Mouse (Mus musculus) CD8-positive naive resting alpha-beta T cell, adult 2 months (primary cell): ENCODE results near the gene Srebf1.

Experiments
- DNase-seq, 2 experiments: peaks; one replicate each; pipeline ENCODE4 v3.0.0; 2022; ENCODE audit warnings: low read depth in 2 of 2, low spot score in 2 of 2

Gene Srebf1

DNA sequence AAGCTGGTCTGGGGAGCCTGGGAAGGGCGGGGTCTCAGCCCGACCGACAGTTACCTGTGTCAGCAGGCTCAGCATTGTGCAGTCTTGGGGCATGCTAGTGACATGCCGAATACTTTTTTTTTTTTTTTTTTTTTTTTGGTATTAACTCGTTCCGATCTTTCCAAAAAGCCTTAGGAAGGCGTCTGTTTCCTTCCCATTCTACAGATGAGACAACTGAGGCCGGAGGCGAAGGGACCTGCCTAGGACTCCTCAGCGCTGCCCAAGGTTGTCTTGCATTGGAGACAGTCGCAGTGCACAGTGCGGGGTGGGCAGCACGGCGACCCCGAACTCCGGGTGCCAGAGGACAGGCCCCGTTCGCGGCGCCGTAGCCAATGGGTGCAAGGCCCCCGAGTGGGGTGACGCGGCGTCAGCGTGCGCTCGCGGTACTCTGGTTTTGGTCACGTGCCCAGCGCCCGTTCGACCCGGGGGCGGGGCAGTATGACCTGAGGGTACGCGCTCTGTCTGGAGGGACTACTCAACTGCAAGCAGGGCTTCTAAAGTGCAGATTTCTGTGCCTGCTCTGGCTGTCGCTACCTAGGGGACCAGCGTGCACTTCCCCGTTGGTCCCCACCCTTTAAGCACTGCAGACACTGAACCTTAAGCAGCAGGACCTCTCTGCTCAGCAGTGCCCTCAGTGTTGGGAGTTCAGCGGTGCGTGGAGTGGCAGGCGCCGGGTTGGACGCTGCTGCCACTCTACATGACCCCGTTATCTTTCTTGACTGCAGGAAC, at the start of gene Srebf1:
TSS of gene Srebf1 (minus strand) at position 113 of the 768 bp plus-strand sequence.
- DNase-seq = peak; percentile 73 to 81

DNA sequence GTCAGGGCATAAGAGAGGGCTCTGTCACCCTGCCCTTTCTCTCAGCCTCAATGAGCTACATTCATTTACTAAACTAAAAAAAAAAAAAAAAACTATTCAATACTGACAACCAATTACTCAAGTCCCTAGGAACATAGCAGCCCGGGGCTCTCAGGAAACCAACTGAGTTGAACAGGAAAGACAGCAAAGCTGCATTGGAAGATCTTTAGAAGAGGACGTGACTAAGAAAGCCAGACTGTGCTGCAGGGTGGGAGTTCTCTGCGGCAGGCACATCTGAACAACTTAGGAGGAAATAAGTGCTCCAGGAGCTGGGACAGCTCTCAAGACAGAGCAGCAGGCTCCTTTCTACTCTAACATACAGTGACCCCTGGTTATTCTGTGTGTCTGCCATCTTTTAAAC, 46.2 kb upstream of the Srebf1 start:
- DNase-seq = no peak

DNA sequence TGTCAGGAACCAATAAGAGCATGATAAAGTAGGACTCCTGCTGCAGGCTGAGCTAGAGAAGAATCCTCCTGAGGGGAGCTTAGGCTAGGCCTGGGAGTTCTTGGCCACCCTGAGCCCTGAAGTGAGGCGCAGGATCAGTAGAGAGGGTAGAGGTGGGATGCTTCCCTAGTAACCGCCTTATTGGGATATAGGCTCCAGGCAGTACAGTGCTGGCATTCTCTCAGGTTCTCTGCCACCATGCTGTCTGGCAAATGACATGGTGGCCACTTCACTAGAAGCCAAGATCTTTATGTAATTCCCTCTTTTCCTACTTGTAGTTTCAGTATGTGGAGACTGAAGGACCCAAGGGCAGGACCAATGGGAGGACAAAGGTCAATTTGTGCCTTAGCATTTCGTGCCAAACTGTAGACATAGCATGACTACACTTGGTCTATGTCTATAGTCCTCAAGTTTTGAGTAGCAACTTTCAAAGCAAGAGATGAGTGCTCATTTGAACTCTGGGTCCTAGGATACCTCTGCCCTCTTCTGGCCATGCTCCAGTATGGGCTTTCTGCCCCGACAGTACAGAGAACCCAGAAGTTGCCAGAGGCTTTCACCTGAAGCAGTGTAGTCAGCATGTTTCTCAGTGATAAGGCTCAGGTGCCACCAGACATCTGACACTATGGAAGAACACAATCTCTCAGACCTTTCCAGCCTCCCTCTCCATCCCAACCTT, 43.0 kb upstream of the Srebf1 start:
- peak; percentile 6 to 11 for DNase-seq

DNA sequence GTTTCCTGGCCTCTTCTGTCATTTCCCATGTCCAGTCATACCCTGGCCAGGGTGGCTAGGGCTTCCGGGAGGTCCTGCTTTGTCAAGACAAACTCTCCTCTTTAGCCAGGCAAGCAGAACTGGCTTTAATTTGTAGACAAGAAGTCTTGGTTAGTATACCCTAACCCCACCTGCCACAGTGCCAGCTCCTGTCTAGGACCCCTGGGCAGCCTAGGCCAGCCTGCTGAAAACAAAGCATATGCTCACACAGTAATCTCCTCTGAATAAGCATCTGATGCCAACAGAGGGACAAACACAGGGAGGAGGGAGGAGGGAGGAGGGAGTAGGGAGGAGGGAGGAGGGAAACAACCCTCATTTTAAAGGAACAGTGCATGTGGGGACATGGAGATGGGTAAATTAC, 42.3 kb upstream of the Srebf1 start:
- no peak for DNase-seq

DNA sequence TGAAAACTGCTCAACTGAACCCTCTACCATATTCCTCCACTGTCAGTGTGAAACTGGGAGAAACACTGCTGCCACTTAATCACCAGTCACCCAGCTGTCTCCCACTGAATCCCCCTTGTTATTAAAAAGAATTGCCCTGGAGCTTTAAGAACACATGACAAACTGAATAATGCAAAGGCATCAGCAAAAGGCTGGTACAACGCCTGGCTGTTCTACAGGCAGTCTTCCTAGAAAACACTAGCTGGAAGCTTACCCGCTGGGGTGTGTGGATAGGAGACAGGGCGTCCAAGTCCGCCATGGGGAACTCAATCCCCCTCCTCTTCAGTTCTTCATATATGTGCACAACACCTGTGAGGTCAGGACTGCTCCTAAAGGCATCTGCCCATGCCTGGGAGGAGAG, 40.0 kb upstream of the Srebf1 start:
- no peak for DNase-seq

DNA sequence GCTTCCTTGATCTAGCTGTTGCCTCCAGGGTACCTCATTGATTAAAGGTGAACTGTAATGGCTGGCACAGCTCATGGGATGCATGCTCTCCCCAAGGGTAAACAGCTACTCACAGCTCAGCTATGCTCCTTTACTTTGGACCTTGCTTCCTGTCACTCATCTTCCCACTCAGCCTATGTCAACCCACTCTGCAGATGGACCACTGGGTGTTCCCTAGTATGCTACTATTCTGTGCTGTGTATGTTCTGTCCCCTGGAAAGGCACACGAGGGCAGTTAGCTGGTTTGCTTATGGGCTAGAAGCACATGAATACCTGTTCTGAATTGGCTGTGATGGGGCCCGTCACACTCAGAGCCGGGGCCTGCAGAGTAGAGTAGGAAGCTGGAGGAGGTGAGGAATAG, 38.4 kb upstream of the Srebf1 start:
- DNase-seq = no peak

DNA sequence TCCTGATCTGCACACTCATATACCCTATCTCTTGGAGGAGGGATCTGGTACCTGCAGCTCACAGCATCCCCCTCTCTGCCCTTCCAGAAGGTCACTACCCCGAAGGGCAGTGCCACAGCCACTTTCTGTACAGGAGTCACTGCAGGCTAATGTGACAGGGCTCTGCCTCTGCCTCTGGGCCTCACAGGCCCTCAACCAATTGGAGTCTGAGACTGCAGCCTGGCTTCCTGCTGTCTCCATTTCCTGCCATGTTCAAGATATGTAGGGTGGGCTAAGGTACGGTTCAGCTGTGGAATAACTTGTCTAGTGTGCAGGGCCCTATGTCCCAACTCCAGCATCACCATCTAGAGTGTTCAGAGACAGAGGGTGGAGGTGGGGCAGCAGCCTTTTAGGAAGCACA, 35.3 kb upstream of the Srebf1 start:
- no peak for DNase-seq

DNA sequence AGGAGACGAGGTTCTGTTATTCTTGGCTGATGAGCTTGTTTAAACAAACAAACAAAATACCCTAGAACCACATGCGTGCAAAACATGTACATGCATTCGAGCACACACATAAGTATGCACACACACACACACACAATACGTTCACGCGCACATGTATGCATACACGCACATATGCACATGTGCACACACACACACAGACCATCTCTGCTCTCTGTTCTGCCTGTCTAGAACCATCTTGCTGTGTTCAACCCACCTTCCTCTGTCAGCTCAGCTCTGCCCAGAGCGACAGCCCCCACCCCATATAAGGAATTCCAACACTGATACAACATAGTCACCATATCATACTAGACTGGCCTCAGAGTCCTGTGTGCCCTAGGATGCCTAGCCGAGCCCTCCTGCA, 34.3 kb upstream of the Srebf1 start:
- DNase-seq = no peak

DNA sequence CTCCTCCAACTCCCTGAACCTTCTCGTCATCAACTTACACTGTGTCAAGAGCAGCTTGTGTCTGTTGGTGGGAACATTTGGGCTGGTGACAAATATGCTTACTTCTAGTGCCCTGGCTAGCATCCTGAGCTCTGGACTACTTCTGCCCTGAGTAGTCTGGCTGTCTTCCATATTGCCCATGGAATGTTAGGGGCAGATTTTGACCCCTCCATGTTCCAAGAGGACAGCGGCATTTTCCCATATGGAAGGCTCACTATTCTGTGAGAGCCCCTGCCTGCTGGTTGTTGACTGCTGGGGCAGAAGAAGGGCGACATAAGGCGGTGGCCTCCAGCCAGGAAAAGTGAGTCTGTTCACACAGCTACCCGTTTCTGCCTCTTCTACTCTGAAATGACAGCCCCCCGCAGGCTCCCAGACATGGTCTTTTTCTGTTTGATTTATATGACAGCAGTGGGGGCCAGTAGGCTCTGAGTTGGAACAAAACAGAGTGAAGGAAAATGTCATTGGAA, 33.8 kb upstream of the Srebf1 start:
- no peak for DNase-seq

DNA sequence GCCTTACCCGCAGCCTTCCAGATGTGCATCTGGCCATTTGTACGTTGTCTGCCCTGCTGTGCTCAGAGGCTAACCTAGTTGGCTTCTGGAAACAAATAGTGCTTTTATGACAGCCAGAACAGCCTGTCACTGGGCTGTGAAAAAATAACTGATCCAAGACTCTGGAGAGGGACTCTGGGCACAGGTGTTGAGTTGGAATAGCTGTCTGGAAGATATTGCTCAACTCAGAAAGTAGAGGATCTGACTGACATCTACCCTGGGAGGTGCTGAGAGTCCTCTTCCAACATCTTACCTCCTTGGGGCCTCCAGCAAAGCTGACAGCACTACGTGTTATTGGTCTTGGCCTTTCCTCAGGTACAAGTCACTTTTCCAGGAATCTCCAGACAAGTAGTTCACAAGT, 33.3 kb upstream of the Srebf1 start:
- DNase-seq = no peak

DNA sequence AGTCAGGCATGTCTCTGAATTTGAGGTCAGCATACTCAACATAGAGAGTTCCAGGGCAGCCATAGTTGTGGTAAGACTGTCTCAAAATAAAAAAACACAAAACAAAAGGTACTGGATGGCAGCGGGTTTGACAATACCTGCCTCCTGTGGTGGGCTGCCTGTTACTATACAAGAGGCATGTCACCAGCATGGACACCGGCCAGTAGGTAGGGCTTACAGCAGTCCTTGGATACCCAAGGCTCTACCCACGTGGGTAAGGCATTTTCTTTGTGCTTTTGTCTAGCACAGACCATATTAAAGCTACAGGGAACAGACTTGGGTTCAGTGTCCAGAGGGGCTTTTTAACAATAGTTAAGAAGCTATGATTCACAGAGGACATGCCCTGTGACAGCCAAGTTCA, 32.8 kb upstream of the Srebf1 start:
- no peak for DNase-seq

DNA sequence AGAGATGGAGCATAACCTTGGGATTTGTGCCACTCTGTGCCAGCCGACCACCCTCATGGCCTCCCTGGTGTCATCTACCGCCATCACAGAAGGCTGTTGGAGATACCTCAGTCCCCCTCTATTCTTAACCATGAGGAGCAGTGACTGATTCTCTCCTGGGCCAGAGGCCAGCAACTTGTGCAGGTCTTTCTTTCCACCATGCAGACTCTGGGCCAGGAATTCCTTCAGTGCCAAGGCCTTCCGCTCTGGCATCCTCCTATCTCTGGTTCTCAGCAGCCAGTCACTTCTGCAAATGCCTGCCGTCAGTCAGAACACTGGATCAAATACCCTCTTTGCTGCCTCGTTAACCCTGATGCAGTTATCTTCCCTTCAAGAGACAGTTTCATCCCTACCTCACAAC, 31.9 kb upstream of the Srebf1 start:
- no peak for DNase-seq

DNA sequence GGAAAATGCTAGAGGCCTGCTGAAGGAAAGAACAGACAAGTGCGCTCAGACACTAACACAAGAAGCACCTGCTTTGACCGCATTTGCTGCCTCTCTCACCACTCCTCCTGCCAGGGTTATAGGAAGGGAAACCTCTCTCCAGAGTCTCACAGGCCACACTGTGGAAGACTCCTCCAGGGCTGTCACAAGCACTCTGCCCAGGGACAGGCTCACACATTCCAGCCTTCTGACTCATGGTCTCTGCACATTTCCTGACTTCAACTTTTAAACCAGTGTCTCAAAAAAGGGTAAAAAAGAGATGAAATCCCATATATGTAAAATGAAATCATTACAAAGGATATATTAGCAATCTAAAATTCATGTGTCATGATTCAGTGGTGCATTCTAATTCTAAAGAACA, 31.2 kb upstream of the Srebf1 start:
- DNase-seq = no peak

DNA sequence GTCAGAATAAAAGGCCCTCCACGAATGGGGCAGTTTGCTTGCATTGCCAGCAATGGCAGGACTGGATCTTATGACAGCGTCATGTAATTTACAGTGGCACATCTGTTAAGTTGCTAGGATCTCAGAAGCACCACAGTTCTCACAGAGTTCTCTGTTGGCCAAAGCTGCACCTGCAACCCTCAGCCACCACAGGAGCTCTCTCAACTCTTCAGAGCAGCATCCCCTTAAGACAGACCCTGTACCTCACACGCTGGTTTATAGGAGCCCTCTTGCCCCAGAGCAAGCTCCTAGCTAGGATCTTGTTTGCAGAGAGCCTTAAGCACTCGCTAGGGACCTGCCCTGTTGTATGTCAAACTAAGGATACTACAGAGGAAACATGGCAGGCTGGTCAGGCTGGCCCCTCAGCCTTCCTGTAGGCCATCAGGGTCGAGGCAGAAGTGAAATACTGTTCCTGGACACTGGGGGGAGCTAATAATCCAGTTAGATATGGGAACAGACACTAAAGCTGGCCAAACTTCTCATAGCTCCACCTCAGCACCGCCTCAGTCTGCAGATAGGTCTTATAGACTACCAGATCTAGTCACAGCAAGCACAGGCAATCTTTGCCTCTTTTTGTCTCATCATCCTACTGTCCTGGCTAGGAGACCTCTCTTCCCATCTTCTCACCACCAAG, 28.7 kb upstream of the Srebf1 start:
- peak in 1 of 2 experiments; percentile 47 for DNase-seq

DNA sequence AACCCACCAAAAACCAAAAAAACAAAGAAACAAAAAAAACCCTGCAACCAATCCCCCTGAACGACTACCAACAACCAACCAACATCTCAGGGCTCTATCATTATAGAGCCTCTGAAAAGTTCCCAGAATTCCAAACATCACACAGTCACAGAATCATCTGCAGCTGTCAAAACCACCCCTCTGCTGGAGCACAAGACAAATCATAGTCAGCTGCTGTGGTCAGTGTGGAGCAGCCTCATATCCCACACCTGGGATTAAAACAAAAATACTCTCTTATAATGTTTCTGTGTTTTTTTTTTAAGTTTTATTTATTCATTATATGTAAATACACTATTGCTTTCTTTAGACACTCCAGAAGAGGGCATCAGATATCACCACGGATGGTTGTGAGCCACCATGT, 27.5 kb upstream of the Srebf1 start:
- no peak for DNase-seq

DNA sequence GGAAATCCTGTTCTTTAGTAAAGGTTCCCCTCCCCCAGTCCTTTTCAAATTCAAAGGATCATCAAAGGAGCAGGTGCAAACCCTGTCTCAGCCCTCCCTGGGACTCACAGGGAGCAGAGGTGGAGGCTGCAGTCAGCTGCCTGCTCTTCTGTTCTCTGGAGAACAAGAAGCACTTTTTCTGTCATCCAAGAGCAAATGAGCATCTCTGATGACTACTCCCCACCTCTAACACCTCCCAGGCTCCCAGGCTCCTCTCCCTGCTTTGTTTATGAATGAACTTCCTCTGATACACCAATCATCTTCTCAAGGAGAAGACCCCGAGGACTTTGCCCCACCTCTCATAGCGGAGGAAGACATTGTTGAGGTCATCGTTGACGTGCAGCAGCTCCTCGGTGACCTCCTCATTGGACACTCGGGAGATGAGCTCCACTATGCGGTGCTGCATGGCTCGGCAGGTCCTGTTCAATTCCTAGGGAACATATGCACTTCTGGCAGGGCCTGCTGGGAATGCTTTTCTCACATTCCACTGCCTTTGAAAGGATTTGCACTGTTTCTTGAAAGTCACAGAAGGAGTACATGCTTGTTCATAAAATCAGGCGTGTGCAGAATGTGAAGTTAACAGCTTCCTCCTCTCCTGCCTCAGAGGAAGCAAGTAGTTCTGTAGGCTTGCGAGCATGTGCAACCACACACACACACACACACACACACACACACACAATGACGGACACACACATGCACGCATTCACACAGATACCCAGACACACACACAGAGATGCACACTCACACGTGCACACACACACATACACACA, 26.4 kb upstream of the Srebf1 start:
- no peak for DNase-seq

DNA sequence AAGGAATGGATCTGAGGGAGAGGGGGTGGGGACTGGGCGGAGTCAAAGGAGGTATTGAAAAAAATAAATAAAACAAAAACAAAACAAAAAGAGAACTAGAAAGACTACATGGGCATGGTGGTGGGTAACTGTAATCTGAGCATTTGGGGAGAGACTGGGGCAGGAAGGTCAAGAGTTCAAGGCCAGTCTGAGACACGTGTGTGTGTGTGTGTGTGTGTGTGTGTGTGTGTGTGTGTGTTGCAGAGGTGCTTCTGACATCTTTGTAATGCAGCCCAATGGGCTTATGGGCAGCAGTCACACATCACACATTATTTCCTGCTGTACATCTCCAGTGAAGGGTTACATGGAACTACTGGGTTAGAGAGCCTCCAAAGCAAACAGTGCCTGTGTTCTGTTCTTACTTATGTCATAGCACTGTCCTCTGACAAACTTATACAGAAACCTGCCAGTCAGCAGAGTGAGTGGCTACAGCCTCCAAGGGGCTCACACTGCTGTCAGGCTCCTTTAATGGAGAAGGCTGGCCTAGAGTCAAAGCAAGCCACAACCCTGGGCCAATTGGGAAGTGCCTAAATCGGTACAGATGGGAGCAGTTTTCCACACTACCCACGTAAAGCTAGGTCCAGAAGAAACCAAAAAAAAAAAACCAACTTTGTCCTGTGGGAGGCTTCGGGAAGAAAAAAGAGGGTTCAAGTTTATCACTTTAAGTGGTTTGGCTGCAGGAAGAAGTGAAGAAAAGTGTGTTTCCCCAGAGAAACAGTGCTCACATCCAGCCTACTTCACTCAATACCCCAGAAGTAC, 25.6 kb upstream of the Srebf1 start:
- no peak for DNase-seq

DNA sequence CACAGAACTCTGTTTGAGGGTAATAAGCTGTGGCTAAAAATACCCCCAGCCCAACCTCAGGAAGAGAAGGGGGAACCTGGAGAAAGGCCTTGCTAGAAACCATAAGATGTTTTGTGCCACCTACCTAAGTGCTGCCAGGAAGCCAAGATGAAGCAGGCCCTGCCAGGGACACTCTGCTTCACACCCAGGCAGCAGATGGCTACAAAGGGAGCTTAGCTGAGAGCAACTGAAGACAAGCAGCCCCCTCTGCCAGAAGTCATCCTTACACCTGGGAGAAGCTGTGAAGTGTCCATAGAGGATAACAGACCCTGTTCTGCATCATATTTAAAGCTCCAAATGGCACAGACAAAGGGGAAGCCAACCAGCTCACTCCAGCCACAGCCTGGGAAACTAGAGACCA, 23.7 kb upstream of the Srebf1 start:
- DNase-seq = no peak

DNA sequence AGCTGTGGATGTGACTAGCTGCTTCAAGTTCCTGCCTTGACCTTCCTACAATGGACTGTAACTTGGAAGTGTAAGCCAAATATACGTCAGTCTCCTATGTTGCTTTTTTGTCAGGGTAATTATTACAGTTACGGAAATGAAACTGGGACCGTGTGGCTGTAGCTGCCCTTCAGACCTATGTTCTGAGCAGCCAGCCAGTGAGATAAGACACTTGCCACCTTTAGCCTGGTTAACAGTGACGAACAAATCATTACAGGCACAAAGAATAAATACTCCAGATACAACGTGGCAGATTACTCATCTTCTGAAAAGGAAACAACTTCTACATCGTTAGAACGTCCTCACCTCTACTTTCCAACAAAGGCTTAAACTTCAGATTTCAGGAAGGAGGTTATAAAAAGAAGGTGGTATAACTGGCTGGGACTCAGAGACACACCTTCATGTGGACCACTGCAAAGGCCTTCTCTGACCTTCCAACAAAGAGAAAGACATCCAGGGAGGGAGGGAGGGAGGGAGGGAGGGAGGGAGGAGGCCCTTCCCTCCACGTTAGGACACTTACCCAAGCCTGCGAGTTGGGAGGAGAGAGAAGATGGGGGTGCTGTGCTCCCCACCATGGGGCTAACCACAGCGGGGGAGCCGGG, 22.2 kb upstream of the Srebf1 start:
- DNase-seq = no peak

DNA sequence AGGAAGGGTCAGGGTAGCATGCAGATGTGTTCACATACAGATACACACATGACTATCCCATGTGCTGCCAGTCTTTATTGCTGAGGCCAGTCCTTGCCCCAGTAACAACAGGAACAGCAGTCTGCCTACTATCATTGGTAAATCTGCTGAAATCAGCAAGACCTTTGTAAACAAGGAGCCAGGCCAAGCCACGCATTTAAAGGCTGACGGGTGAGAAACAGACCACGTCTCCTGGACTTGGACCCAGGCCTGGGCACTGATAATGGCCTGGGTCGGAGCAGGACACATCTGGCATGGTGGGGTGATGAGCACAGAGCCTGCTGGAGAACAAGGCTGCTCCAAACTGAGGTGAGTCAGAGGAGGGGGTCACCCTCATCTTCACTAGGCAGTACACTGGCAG, 18.1 kb upstream of the Srebf1 start:
- DNase-seq = no peak
